Mouse (Mus musculus): ENCODE results near the gene Rdh13. TPM values are rescaled to one million over a fixed set of nuclear protein-coding genes. Genes with fewer than 3 reads are reported as not detected.
"Not testable (repeated sequence)": the region's sequence is repeated elsewhere in the genome, so short reads cannot be mapped to it uniquely, and the experiment has no call there.

Gene Rdh13
- polyA plus RNA-seq, 1 experiment, result 40.5 TPM

DNA sequence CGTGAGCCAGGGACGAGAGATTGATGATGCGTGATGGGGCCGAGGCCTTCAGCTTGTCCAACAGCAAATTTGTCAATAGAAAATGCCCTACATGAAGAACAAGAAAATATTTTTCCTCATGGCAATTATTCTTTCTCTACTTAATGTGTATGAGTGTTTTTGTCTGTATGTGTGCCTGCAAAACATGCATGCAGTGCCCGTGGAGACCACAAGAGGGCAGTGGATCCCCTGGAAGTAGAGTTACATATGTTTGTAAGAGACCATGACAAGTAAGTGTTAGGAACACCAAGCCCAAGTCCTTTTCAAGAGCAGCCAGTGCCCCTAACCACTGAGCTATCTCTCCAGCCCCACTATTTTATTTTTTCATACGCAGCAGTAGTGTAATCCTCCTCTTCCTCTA is 13.9 kb downstream of the Rdh13 start:
- TF ChIP-seq CTCF (IDR thresholded peaks at IDR 0.05; ENCODE audit: borderline replicate concordance, extremely low read depth, insufficient read depth, insufficient read length), result peak; percentile 76; the same call in 1 of the 2 replicates
- no peak for TF ChIP-seq POLR2A (IDR thresholded peaks at IDR 0.05; ENCODE audit: borderline replicate concordance, extremely low read depth, insufficient read depth, insufficient read length, poor library complexity, severe bottlenecking)
- peak; percentile 80 for DNase-seq (ENCODE audit: low read depth)

DNA sequence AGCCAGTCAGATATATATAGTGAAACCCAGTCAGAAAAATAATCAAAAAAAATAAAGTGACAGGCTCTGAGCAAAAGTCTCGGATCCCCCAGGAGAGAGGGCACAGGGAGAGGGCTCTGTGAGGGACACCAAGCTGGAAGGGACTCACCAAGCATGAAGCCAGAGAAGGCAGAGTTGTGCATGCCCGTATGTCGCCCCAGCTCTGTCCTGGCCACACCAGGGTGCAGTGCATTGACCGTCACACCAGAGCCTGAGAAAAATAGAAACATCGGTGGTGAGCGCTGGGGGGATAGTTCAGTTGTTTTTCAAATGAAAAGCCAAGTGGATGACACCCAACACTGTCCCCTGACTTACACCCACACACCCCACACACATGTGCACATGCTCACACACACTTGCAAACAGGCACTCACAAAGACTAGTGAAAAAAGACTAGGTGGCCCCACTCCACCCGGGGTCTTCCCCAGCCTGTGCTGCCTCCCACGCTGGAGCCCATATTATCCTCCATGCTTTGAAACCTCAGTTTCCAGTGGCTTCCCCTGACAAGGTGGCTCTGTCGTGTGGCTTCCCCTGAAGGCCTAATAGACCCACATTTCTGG is 15.1 kb downstream of the Rdh13 start:
- TF ChIP-seq POLR2A (IDR thresholded peaks at IDR 0.05; ENCODE audit: borderline replicate concordance, extremely low read depth, insufficient read depth, insufficient read length, poor library complexity, severe bottlenecking), result no peak
- no peak for TF ChIP-seq CTCF (IDR thresholded peaks at IDR 0.05; ENCODE audit: borderline replicate concordance, extremely low read depth, insufficient read depth, insufficient read length)
- DNase-seq (ENCODE audit: low read depth), result no peak

DNA sequence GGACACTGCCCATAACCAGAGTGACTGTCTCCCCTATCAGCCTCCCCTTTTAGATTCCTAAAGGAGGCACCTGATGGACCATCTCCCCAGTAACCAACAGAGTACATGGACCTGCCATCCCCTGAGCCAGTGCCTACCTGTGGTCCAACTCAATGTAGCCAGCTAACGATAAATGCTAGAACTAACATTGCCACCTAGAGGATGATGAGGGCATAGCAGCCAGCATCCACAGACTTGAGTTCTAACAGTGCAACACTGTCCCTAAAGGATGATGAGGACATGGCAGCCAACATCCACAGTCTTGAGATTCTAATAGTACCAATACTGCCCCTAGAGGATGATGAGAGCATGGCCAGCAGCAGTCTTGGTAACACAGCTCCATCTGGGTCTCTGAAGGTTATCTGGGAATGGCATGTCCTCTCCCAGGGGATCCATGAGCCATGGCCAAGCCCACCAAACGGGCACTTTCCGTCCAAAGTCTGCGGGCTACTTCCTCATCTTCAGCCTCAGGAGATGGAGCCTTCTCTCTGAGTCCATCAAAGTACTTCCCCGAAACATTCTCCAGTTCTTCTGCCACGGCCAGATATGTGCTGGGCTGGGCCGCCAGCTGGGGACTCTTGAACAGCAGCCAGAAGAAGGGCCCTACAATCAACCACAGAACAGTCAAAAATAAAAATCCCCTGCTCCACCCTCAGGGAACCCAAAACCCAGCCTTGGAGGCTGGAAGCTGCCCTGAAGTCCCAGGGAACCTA is 18.1 kb downstream of the Rdh13 start:
- peak; percentile 96 for TF ChIP-seq CTCF (IDR thresholded peaks at IDR 0.05; ENCODE audit: borderline replicate concordance, extremely low read depth, insufficient read depth, insufficient read length)
- no peak for TF ChIP-seq POLR2A (IDR thresholded peaks at IDR 0.05; ENCODE audit: borderline replicate concordance, extremely low read depth, insufficient read depth, insufficient read length, poor library complexity, severe bottlenecking)
- DNase-seq (ENCODE audit: low read depth), result peak; percentile 97

DNA sequence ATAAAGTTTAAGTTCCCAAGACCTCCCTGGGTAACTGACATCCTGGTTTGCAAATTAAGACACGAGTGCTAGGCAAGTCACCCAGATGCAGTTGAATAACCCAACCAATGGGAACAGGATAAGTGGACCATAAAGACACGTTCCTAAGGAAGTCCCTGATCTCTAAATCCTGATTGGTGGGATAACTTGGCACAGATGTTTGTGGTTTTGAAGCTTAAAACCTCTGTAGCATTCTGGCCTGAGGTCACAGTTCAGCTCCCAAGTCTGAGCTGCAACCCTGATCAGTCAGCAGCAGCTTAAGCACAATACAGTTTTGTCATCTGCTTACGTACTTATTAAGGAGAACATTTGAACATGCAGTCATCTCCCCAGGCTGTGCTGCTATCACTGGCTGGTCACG is 25.2 kb downstream of the Rdh13 start:
- no peak for TF ChIP-seq POLR2A (IDR thresholded peaks at IDR 0.05; ENCODE audit: borderline replicate concordance, extremely low read depth, insufficient read depth, insufficient read length, poor library complexity, severe bottlenecking)

DNA sequence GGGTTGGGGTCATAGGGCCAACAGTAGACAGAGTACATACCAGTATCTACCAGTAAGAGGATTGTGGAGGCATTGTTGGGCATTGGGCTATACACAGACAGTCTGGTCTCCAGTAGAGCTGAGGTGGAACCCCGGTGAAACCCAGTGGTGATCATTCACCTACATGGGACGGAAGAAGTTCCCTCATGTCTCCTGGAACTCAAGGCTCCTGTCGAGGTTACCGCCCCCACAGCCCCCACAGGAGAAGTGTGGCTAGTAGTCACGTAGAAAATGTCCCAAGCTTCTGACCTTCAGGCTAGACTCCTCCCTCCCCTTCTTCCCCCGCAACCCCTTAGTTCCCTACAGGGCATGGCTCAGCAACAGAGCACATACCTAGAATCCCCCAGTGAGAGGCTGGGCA is 25.8 kb downstream of the Rdh13 start:
- TF ChIP-seq POLR2A (IDR thresholded peaks at IDR 0.05; ENCODE audit: borderline replicate concordance, extremely low read depth, insufficient read depth, insufficient read length, poor library complexity, severe bottlenecking), result no peak
- TF ChIP-seq CTCF (IDR thresholded peaks at IDR 0.05; ENCODE audit: borderline replicate concordance, extremely low read depth, insufficient read depth, insufficient read length), result no peak
- DNase-seq (ENCODE audit: low read depth), result no peak

More for the DNA sequence above, 25.2 kb downstream of the Rdh13 start:
- no peak for DNase-seq (ENCODE audit: low read depth)

DNA sequence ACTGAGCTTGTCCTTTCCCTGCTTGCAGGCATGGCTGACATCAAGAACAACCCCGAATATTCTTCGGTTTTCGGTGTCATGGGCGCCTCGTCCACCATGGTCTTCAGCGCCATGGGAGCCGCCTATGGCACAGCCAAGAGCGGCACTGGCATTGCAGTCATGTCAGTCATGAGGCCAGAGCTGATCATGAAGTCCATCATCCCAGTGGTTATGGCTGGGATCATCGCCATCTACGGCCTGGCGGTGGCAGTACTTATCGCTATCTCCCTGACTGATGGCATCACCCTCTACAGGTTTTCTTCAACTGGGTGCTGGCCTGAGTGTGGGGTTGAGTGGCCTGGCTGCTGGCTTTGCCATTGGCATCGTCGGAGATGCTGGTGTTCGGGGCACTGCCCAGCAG is 33.0 kb downstream of the Rdh13 start:
- not testable (repeated sequence) for DNase-seq (ENCODE audit: low read depth)

DNA sequence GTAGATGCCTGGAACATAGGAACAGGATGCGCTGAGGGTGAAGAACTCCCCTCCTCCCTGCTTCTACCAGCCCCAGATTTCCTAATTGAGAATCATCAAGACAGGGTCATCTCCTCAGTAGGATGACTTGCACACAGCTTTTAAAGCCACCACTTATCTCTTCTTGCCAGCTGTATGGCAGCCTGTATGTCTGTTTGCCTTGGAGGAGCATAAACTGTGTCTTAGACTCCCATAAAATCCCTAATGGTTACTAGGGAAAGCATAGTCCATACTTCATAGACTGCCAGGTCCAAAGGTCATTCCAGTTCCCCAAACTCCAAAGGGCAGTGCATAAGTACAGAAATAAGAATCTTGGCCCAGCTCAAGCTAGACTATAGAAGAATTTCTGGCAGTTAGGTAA is 47.7 kb downstream of the Rdh13 start, which contains the start of gene Gp6:
Gp6 (minus strand) TSS at position 15 of the 400 bp plus-strand sequence.
- no peak for TF ChIP-seq CTCF (IDR thresholded peaks at IDR 0.05; ENCODE audit: borderline replicate concordance, extremely low read depth, insufficient read depth, insufficient read length)
- no peak for TF ChIP-seq POLR2A (IDR thresholded peaks at IDR 0.05; ENCODE audit: borderline replicate concordance, extremely low read depth, insufficient read depth, insufficient read length, poor library complexity, severe bottlenecking)

More for the DNA sequence above, 47.7 kb downstream of the Rdh13 start, which contains the start of gene Gp6:
- no peak for DNase-seq (ENCODE audit: low read depth)

Other genes starting within 250 kb of the Rdh13 start
- 0.03 and 0.04 TPM in 2 replicates for gene Lilra5, start 207.9 kb downstream of the Rdh13 start, polyA plus RNA-seq (2012; rRNA removed)
- gene Ncr1, start 107.9 kb downstream of the Rdh13 start, polyA plus RNA-seq (2012; rRNA removed), result not detected in 2 replicates
- gene Gp6, start 47.9 kb downstream of the Rdh13 start, polyA plus RNA-seq (2012; rRNA removed), result 0.03 and 0.08 TPM in 2 replicates
- 5.6 and 6.9 TPM in 2 replicates for gene Eps8l1, start 15.0 kb upstream of the Rdh13 start, polyA plus RNA-seq (2012; rRNA removed)
- 61.5 and 104 TPM in 2 replicates for gene Ppp1r12c, start 56.0 kb upstream of the Rdh13 start, polyA plus RNA-seq (2012; rRNA removed)
- gene Tnnt1, start 70.7 kb upstream of the Rdh13 start, polyA plus RNA-seq (2012; rRNA removed), result 3.3 and 3.9 TPM in 2 replicates
- 4.2 and 4.3 TPM in 2 replicates for gene Tnni3, start 78.6 kb upstream of the Rdh13 start, polyA plus RNA-seq (2012; rRNA removed)
- gene Dnaaf3, start 86.8 kb upstream of the Rdh13 start, polyA plus RNA-seq (2012; rRNA removed), result 5.9 and 6.4 TPM in 2 replicates
- gene Syt5, start 101.9 kb upstream of the Rdh13 start, polyA plus RNA-seq (2012; rRNA removed), result 103 and 105 TPM in 2 replicates
- gene Ptprh, start 158.4 kb upstream of the Rdh13 start, polyA plus RNA-seq (2012; rRNA removed), result 0.87 and 1.5 TPM in 2 replicates
- gene Tmem86b, start 185.8 kb upstream of the Rdh13 start, polyA plus RNA-seq (2012; rRNA removed), result 55.9 and 89.5 TPM in 2 replicates
- 115 and 130 TPM in 2 replicates for gene Ppp6r1, start 213.4 kb upstream of the Rdh13 start, polyA plus RNA-seq (2012; rRNA removed)
- 93.3 and 97.3 TPM in 2 replicates for gene Hspbp1, start 239.4 kb upstream of the Rdh13 start, polyA plus RNA-seq (2012; rRNA removed)
- gene Brsk1, start 245.0 kb upstream of the Rdh13 start, polyA plus RNA-seq (2012; rRNA removed), result 137 and 161 TPM in 2 replicates

All from brain, embryonic 14.5 days (tissue).